Mouse (Mus musculus) R1 (cell line): ENCODE results near the gene 4933428G20Rik.

Experiments used
- DNase-seq: peaks from one replicate; pipeline ENCODE4 v3.0.0-alpha.2; 2018; ENCODE audit warnings: low read depth, low spot score

The 4933428G20Rik gene

GRCm38 (mm10) chr11:97505784-97506183 lies 5.6 kb upstream of the 4933428G20Rik start:
- DNase-seq, result no peak

GRCm38 (mm10) chr11:97502846-97503245 lies 2.7 kb upstream of the 4933428G20Rik start:
- no peak for DNase-seq

- DNase-seq, result peak; percentile 55
Measured at GRCm38 (mm10) chr11:97502383-97502782, 2.2 kb upstream of the 4933428G20Rik start.

- no peak for DNase-seq
Measured at GRCm38 (mm10) chr11:97500720-97501448, 744 bp upstream of the 4933428G20Rik start.

- DNase-seq, result no peak
Measured at GRCm38 (mm10) chr11:97497543-97497942, 2.6 kb downstream of the 4933428G20Rik start.

- DNase-seq, result no peak
Measured at GRCm38 (mm10) chr11:97492836-97493235, 7.3 kb downstream of the 4933428G20Rik start.

GRCm38 (mm10) chr11:97491640-97492039 lies 8.5 kb downstream of the 4933428G20Rik start:
- DNase-seq, result no peak

- peak; percentile 89 for DNase-seq
Measured at GRCm38 (mm10) chr11:97489589-97490324, 10.4 kb downstream of the 4933428G20Rik start.

- no peak for DNase-seq
Measured at GRCm38 (mm10) chr11:97487656-97488055, 12.5 kb downstream of the 4933428G20Rik start.

- no peak for DNase-seq
Measured at GRCm38 (mm10) chr11:97485661-97486060, 14.5 kb downstream of the 4933428G20Rik start.

- no peak for DNase-seq
Measured at GRCm38 (mm10) chr11:97479824-97480223, 20.3 kb downstream of the 4933428G20Rik start.

- DNase-seq, result no peak
Measured at GRCm38 (mm10) chr11:97479085-97479484, 21.1 kb downstream of the 4933428G20Rik start.

- DNase-seq, result no peak
Measured at GRCm38 (mm10) chr11:97478345-97478744, 21.8 kb downstream of the 4933428G20Rik start.

GRCm38 (mm10) chr11:97477431-97477830 lies 22.7 kb downstream of the 4933428G20Rik start:
- no peak for DNase-seq

GRCm38 (mm10) chr11:97476334-97477095 lies 23.6 kb downstream of the 4933428G20Rik start:
- DNase-seq, result peak; percentile 90

- peak; percentile 93 for DNase-seq
Measured at GRCm38 (mm10) chr11:97471276-97471675, 28.9 kb downstream of the 4933428G20Rik start.

- DNase-seq, result no peak
Measured at GRCm38 (mm10) chr11:97469828-97470227, 30.3 kb downstream of the 4933428G20Rik start.

GRCm38 (mm10) chr11:97468639-97469287 lies 31.4 kb downstream of the 4933428G20Rik start:
- peak; percentile 88 for DNase-seq

- DNase-seq, result no peak
Measured at GRCm38 (mm10) chr11:97466444-97467160, 33.5 kb downstream of the 4933428G20Rik start.

GRCm38 (mm10) chr11:97465957-97466356 lies 34.2 kb downstream of the 4933428G20Rik start:
- DNase-seq, result no peak

GRCm38 (mm10) chr11:97463991-97464390 lies 36.1 kb downstream of the 4933428G20Rik start:
- no peak for DNase-seq
